Mouse (Mus musculus): ENCODE measurements around the gene Mfsd10.

Gene Mfsd10

DNA sequence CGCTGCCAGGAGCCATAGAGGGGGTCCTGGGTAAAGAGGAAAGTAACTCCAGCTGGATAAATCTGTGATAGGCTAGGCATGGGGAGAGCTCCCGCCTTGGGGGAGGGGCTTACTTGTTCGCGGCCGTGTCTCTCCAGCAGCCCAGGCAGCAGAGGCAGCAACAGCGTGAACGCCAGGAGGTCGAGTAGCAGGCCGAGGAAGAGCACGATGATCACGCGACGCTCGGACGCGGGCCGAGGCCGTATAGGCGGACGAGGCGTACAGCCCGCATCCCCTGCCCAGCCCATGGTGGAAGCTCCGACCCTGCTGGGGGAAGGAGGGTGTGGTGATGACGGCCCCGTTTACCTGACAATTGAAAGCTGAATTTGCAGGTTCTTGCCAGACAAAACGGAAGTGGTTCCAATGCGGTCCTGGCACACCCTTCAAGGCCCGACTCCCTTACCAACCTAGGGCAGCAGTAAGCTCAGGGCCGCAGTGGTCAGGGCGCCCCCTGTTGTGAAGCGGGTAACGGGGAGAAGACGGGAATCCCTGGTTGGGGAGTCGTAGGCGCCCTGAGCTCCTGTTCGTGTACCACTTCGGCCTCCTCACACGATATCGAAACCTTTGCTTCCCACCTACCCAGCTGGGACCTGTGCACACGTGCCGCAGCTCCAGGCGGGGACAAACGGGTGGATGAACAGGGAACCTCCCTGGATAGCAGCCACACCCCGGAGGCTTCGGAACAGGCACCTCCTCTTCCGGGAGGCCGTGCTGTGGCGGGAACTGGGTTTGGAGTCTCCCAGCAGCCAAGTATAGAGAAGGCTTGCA is at the start of gene Mfsd10:
TSS of gene Mfsd10 (minus strand) at position 732 of the 807 bp plus-strand sequence.
- peak; percentile 79 to 87 for DNase-seq

DNA sequence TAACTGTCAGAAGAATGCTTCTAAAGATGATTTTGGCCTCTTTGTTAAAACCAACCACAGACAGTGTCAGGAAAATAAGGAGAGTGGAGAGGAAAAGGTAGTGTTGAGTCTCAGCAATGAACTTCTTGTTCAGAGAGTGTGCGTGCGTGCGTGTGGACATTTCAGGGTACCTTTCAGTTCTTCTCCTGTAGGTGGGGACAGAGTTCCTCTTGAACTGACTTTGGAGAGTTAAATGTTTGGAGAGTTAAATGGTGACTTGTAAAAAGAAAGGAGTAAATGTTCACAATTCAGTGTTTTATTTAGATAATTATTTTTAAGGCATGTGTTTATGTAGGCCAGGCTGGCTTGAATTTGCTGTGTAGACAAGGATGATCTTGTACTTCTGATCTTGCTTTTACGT is 33.3 kb upstream of the Mfsd10 start:
- DNase-seq: no peak

DNA sequence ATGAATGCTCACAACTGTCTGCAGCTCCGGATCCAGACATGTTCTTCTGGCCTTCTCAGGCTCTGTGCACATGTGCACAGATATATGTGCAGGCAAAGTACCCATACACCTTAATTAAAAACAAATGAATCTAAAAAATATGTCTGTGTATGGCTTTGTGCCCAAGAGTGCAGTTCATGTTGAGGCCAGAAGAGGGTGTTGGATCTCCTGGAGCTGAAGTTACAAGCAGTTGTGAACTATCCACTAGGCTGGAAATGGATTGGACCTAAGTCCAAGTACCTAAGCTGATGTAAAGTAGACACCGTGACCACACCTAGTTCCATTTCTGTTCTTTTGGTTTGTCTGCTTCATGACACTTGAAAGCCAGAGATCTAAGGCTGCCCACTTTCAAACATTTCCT is 32.5 kb upstream of the Mfsd10 start:
- DNase-seq: no peak

DNA sequence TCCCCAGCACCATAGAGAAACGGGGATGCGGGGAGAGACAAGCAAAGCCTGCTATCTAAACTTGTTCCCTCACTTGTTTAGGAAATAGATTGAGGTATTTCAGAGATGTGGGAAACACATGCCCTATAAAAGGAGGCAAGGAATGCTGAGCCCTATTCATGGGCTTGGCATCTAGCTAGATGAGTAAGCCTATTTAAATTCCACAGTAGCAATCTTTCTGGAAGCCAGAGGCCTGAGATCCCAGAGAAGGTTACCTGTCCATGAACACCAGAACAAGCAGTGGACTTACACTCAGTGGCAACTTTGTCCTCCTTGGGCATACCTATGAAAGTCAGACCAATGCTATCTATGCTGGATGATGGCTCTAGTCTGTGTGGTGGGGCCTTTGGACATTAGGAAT is 26.2 kb upstream of the Mfsd10 start:
- DNase-seq: no peak

DNA sequence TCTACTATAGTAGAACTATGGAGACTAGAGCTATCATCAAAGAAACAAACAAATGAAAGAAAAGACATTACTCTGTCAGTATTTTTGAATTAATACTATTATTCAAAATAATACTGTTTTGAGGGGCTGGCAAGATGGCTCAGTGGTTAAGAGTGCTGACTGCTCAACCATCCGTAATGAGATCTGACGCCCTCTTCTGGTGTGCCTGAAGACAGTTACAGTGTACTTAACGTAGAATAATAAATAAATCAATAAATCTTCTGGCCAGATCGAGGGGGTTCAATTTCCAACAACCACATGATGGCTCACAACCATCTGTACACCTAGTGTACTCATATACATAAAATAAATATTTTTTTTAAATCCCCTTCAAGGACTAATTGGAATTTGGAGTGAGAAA is 24.9 kb upstream of the Mfsd10 start:
- DNase-seq: no peak

DNA sequence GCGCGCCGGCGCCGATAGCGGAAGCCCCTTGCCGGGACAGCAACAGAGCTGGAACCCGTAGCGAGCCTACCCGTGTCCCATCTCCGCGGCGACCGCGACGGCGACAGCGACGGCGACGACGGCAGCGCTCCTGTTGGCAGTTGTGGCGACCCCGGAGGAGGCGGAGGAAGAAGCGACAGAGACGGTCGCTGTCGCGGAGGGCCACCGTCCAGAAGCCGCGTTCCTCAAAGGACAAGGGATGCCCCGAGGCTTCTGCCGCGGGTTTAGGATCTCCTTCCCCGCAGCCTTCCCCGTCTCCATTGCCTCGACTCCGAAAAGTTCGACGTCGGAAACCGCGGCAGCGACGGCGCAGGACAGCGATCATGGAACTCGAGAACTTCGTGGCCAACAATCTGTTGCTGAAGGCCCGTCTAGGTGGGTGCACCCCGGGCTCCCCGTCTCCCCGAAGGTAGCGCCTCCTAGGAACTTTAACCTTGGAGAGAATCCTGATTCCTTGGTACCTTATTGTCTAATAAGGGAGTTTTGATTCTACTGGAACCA is 23.6 kb upstream of the Mfsd10 start:
- no peak for DNase-seq

DNA sequence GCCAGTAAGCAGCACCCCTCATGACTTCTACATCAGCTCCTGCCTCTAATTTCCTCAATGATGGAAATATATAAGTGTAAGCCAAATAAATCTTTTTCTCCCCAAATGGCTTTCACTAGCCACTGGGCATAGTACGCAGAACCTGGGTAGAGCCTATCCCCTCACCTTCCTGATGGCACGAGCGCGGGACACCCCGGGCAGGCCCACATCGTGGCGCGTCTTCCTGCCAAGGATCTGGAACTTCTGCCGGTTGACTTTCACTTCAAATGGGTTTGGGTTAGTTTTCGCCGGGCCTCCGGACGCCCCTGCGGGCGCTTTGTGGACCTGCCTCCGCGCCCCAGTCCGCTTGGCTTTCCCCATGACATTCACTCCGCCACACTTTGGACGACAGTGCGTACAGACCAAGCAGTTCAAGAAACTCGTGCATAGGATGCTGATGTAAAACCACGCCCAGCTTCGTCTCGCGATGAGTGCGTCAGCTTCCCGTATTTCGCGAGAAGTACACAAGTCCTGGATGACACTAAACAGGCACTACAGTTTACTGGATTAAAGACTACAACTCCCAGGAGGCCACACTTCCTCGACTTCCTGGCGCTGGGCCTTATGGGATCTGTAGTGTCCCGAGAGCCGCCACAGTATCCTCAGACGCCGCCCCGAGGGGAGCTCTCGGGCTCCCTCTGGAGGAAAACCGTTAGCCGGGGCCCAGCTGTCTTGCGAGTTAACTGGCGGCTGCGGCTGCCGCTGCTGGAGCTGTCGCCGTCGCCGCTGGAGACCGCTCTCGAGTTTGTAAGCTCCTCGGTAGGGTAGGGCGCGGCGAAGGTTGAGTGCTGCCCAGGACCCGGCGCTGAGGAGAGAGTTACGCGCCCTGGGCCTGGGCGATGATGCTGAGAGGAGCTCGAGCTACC is 22.9 kb upstream of the Mfsd10 start, which contains the start of the genes Nop14 and Grk4:
TSS of gene Nop14 (minus strand) at position 463 of the 905 bp plus-strand sequence.
TSS of gene Grk4 (plus strand) at position 694 of the 905 bp plus-strand sequence.
- peak; percentile 97 to 98 for DNase-seq

DNA sequence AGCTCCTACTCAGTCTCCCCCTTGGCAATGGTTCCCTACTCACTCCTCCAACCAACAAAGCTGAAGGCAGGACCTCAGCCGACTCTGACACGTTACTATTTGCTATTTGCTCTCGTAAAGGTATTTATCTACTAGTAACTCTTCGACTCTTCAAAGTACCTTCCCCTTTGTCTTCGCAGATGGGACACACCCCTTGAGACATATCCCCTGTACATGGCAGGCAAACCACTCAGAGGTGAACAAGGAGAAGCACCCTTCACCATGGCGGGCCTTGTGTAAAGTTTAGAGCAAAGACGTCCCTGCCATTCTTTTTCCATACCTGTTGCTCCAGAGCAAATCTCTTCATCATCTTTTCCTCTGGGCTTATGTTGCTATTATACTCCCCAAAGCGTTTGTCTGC is 20.5 kb upstream of the Mfsd10 start:
- no peak for DNase-seq

DNA sequence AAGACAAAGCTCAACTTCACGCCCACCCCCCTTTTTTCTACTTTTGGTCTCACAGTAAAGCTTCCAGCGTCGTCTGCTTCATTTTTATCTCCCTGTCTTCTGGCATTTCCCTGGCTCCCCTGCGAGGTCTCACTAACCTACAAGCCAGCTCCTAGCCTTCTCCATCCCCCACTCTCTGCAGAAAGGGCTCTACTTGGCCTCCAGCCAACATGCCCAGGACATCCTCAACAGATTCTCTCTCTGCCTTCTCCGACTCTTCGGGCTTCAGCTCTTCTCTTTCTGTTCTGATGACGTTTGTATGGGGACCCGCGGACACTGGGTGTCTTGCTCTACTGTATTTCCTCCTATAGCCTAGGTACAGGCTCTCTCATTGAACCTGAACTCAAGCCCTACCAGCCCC is 17.9 kb upstream of the Mfsd10 start:
- DNase-seq: peak in 1 of 2 experiments; percentile 31

DNA sequence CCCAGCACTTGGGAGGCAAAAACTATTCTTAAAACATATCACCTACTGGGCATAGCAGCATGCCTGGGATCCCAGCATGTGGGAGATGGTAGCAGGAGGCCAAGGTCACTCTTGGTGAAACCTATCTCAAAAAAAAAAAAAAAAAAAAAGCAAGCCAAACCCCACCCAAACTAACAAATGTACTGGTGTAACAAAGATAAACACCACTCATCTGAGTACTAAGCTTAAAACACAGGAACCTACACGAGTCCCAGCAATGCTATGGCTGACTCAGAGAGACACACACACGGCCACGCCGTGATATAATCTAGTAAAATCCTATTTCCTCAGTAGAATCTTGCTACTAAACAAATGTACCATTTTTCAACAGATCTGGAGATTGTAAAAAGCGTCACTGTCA is 15.9 kb upstream of the Mfsd10 start:
- DNase-seq: no peak

DNA sequence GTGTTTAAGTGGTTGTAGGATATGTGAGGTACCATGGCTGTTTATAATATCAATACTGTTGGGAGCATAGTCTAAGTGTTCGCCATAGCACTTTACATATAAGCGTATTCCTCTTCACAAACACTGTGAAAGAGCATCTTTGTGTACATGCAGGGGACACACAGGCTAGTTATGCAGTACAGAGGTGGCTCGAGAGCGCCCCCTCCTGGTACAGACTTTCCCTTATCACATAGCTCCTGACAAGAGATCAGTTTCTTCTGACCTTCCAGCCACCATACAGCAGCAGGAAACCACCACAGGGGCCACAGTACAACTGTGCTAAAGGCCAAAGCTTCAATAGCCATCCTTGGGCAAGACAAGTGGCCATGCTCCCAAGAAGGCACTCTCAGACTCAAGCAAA is 10.6 kb upstream of the Mfsd10 start:
- DNase-seq: peak; percentile 70 to 83

DNA sequence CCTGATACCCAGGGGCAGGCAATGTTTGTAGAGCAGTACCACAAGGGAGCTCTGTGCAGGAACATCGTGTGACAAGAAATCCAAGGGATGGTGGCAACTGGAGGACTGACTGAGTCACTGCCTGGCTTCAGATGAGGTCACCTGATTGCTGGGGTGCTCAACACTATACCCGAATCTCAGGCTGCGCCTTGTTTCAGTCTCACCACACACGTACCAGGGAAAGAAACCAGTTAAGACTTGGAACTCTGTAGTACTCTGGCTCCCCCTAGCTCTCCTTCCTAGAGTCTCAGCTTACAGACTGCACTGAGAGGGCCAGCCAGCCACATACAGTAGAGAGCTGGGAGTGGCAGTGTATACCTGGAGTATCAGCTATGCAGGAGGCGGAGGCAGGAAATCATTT is 5.9 kb upstream of the Mfsd10 start:
- peak; percentile 30 to 65 for DNase-seq

DNA sequence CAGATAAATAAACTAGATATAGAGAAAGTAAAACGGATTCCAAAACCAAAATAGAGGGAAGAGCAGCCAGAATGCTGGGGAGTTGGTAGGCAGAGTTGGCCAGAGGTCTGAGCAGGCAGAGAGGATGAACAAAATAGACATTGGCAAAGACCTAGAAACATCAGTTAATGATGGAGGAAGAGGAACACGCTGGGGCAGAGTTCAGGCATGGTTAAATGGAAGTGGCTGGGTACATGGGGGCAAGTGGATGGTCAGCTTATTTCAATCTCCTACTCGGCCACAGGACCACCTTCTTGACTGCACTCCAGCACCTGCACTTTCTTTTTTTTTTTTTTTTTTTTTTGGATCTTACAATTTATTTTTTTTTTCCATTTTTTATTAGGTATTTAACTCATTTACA is 5.0 kb upstream of the Mfsd10 start:
- no peak for DNase-seq

DNA sequence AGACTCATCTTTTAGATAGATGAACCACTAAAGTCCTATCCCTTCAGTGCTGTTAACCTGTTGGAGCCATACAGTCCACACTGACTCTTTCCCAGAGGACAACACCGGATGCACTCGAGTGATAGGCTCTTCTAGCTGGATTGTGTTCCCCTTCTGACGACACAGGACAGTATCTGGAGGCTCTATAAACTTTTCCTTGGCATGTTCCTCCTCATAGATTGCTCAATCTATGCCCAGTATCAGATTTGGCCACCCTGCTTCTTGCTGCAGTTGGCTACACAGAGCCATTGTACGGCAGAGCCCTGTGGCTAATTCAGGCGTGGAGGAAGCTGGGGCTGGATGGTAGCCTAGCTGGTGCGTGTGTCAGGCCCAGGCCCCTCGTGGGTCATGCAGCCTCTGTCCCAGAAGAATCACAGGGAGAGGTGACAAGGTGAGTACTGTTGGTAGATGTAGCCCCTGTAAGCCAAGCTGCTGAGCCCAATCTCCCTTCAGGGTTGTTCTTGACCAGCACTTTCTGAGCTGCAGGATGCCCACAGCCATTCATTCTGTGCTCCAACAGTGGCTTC is 662 bp upstream of the Mfsd10 start:
- no peak for DNase-seq

DNA sequence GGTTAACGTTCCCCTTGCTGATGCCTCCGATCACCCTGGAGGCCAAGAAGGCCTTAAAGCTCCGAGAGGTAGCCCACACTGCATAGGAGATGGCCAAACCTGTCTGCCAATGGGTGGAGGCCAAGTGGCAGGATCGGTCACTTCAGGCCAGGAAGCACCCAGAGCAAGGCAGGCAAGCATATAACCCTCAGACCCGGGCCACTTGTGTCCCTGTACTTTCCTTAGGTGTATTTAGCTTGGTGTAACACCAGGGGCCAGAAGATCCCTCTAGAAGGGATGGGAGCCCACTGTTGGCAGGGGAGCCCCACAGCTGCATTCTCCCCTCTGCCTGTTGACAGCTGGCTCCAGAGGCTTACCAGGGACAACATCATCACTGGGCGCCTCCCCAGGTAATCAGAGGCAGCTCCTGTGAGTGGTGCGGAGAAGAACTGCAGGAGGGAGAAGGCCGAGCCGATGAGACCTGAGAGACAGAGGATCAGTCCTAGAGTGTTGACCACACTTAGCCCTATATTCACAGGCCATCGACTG is 1.3 kb downstream of the Mfsd10 start:
- peak; percentile 31 to 41 for DNase-seq

DNA sequence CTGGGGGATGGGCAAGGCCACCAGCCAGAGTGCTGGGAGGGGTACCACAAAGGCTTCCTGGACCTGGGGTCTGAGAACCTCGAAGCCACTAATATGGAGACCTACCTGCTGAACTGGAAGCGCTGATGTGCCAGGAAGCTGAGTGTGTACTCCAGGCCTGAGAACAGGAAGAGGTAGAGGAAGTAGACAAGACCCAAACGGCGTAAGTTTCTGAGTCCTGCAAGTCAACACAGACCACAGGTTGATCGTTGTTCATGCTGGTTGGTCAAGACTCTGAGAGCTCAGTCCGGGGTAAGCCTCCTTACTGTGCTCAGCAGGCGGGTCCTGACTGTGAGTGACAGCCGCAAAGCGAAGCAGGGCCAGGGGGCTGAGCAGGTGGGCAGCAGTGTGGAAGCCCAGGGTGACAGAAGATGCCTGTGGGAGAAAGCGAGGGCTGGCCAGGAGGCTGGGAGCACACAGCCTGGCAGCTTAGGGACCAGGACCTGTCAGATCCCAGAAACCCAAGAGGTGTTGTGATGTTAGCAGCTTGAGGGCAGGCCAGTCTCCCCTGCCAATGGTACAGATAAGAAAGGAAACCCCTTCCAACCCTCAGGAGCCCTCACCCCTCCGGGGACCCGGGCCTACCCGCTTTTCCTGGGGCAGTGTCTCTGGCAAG is 2.1 kb downstream of the Mfsd10 start:
- no peak for DNase-seq

DNA sequence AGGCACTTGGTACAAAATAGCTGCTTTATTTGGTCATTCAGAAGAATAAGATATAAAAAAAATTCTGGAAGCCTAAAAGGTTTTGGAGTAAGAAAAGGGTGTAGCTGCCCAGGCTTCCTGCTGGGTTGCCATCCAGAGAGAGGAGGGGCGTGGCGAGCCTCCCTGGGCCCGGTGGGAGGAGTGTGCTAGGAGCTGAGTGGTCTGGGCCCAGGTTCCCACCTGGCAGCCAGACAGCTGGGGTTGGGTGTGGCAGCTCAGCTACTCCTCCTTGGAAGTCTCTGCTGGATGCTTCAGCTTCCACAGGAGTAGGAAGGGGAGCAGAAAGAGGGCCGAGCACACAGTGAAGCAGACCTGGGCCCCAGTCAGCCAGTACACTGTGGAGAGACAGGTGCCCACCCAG is 3.4 kb downstream of the Mfsd10 start:
- DNase-seq: no peak

DNA sequence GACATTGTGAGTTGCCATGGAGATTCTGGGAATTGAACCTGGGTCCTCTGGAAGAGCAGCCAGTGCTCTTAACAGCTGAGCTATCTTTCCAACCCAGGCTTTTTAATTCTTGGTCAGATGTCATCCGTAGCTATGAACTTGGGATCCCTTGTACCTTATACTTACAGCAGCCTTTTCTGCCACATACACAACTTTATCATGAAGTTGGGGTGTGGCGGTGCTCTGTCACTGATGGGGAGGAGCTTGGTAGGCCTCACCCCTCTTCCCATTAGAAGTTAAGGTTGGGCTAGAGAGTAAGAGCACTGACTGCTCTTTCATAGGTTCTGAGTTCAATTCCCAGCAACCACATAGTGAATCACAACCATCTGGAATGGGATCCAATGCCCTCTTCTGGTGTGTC is 4.0 kb downstream of the Mfsd10 start:
- no peak for DNase-seq

DNA sequence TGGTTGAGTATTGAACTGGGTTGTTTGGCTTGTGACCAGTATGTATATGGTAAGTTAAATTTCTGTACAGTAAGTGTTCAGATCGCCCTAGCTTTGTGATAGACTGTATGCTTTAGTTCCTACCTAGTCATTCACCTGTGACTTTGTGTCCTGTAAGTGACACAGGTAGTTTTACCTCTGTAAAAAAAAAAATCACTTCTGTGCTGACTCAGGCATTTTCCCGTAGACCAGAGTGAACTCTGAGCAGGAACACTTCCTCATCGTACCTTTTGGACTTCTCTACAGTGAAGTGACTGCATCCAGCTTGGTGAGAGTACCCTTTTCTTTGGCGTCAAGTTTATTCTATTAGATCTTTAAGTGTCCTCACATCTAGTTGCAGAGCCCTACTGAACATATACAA is 27.0 kb downstream of the Mfsd10 start:
- DNase-seq: no peak

DNA sequence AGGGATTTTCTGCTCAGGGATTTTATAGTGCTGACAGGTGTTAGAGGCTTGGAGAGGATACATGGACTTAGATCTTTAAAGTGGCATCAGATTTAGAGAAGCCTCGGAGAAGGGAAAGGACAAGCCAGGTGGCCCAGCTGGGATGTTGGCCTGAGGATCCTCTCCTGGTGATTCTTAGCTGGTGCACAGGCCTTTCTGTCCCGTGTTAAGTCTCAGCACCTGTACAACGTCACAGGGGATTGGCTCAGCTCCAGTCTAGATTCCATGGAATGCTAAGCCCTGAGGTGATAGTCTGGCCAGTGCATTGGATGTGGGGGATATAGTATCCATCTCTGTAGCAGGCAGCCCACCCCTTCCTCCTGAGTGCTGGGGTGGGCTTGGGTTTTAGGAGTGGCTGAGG is 28.8 kb downstream of the Mfsd10 start:
- DNase-seq: peak; percentile 36 to 55

DNA sequence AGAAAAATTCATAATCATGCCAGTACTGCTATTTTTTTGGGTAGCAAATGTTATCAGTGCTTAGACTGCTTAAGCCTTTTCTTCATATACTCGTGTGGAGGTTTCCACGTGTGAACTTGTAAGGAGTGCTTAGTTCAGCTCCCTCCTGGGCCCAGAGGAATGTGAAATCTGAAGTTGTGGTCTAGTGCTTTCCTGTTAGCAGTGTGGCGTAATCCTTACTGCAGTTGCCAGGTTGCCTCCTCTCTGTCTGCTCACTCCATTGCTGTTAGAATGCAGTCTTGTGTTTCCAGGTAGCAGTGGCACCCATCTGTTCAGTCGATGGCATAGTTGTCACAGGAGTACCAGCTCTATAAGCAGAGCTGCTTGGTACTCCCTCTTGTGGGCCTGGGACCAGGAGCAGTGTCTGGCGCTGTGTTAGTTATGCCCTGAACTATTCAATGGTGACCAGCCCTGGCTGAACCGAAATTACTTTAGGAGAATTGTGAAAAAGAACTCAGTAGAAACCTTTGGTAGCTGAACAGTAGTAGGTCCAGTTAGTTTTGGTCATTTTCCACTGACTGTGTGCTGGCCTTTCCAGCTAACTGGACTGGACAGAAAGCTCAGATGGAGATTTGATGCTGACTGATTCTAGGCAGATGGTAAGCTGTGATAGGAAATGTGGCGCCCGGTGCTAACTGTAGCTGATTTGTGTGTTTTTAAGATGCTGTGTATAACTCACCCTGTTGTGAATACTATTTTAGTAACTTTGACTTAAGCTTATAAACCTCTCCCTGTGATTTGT is 29.7 kb downstream of the Mfsd10 start:
- DNase-seq: peak; percentile 52 to 63

DNA sequence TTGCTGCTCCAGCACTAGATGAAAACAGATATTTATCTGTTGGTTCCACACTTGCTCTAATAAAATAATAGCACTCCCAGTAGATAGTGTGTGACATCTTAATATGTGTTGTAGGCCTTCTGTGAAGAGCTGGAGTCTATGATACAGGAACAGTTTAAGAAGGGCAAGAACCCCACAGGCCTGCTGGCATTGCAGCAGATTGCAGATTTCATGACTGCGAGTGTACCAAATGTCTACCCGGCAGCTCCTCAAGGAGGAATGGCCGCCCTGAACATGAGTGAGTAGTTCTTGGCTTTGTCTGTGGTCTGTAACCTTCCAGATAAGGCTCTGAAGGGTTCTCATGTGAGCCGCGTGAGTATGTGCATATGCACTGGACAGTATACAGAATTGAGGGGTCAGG is 32.4 kb downstream of the Mfsd10 start:
- DNase-seq: no peak
